Mouse (Mus musculus) lung, postnatal 0 days (tissue): ENCODE results near the gene Cyp2d22. TPM values are rescaled to one million over a fixed set of nuclear protein-coding genes. Genes with fewer than 3 reads are reported as not detected.

Experiments
- ATAC-seq: fragments of 200-750 bp; cut with Nextera tagmentation; 2 replicates; pipeline ENCODE4 v1.8.0; 2017; ENCODE audit warnings: moderate library complexity
- DNase-seq: peaks from one replicate; pipeline ENCODE4 v3.0.0-alpha.2; 2016; ENCODE audit warnings: low spot score
- H3K27ac ChIP-seq: fragments of 300-500 bp; sonication (generic); 2 replicates; pipeline ENCODE4 v1.5.1; 2014; ENCODE audit warnings: antibody characterized with exemption, mild to moderate bottlenecking, low read length, mixed read lengths
- H3K27me3 ChIP-seq: fragments of 300-500 bp; sonication (generic); replicated peaks from 2 replicates; pipeline ENCODE4 v1.6.1; 2014; ENCODE audit warnings: low read length, mixed read lengths; ENCODE audit not compliant: insufficient read depth
- H3K36me3 ChIP-seq: fragments of 300-500 bp; sonication (generic); 2 replicates; pipeline ENCODE4 v1.6.1; 2014; ENCODE audit warnings: low read length, mixed read lengths; ENCODE audit not compliant: insufficient read depth
- H3K4me1 ChIP-seq: fragments of 300-500 bp; sonication (generic); 2 replicates; pipeline ENCODE4 v1.6.1; 2014; ENCODE audit warnings: antibody characterized with exemption, low read depth, low read length, mixed read lengths; ENCODE audit not compliant: insufficient read depth
- H3K4me2 ChIP-seq: fragments of 300-500 bp; sonication (generic); replicated peaks from 2 replicates; pipeline ENCODE4 v1.6.1; 2014; ENCODE audit warnings: low read depth, mild to moderate bottlenecking, low read length, moderate library complexity, mixed read lengths
- H3K4me3 ChIP-seq: fragments of 300-500 bp; sonication (generic); 2 replicates; pipeline ENCODE4 v1.5.1; 2014; ENCODE audit warnings: low read depth, low read length
- H3K9ac ChIP-seq: fragments of 300-500 bp; sonication (generic); replicated peaks from 2 replicates; pipeline ENCODE4 v1.6.1; 2014; ENCODE audit warnings: low read depth, mild to moderate bottlenecking
- H3K9me3 ChIP-seq: fragments of 300-500 bp; sonication (generic); 2 replicates; pipeline ENCODE4 v1.6.1; 2016; ENCODE audit warnings: low read length, mixed read lengths
- CTCF ChIP-seq: IDR thresholded peaks from 2 replicates; pipeline ENCODE4 v1.5.1; 2016; ENCODE audit warnings: antibody characterized with exemption, mild to moderate bottlenecking
- EP300 ChIP-seq: IDR thresholded peaks from 2 replicates; pipeline ENCODE4 v1.6.1; 2016; ENCODE audit warnings: antibody characterized with exemption, mild to moderate bottlenecking, control low read depth
- WGBS: fragments of 180-500 bp; shearing (Covaris S2); extraction: QIAGEN DNeasy Blood & Tissue Kit; methylation state at CpG from one replicate; pipeline ENCODE4 v1.1.7; 2014; 5-methylcytosine and 5-hydroxymethylcytosine counted together
- microRNA-seq: library from miRNA; unstranded; fragments of <30 nt; microRNA quantifications from one replicate; pipeline ENCODE4, GENCODE M21; 2016
- polyA plus RNA-seq: library from polyadenylated mRNA; unstranded; fragments of >200 nt; fragmentation: Nextera tagmentation; extraction: Ambion mirVana; gene quantifications from 2 replicates; pipeline ENCODE4 v1.2.1, GENCODE M21; 2015

The Cyp2d22 gene
- polyA plus RNA-seq, 1 experiment from 2014 or later = 13.3 TPM

GRCm38 (mm10) chr15:82325382-82325781 is 54.7 kb downstream of the Cyp2d22 start:
- Histone ChIP-seq H3K9ac (no peak overlapping the region), H3K4me1 (no peaks in the 10 kb centered on the region), H3K9me3 (no peaks in the 10 kb centered on the region), H3K4me2 (no peak overlapping the region), H3K4me3 (no peak overlapping the region), H3K27me3 (no peaks in the 10 kb centered on the region), H3K36me3 (peaks cover 9% of the 10 kb centered on the region), H3K27ac (no peak overlapping the region)
- 54% methylated on average over 2 of the region's 2 CpGs for whole genome bisulfite sequencing
- ATAC-seq (no peak), DNase-seq (no peak)
- TF ChIP-seq EP300 (no peak), CTCF (no peak)

- H3K9ac ChIP-seq = no peak overlapping the region
- no peaks in the 10 kb centered on the region for H3K4me1 ChIP-seq
- no peak overlapping the region for H3K4me2 ChIP-seq
- H3K36me3 ChIP-seq = no peaks in the 10 kb centered on the region
- DNase-seq (no peak), ATAC-seq (no peak)
- 72% methylated on average over 8 of the region's 8 CpGs for WGBS
- no peaks in the 10 kb centered on the region for H3K27me3 ChIP-seq
- no peaks in the 10 kb centered on the region for H3K9me3 ChIP-seq
- TF ChIP-seq CTCF = no peak
- no peak for TF ChIP-seq EP300
- no peak overlapping the region for H3K4me3 ChIP-seq
- no peak overlapping the region for H3K27ac ChIP-seq
Measured at GRCm38 (mm10) chr15:82322195-82322594, 57.9 kb downstream of the Cyp2d22 start.

Small RNAs within 50 kb of the gene (microRNA-seq; reads per million reads assigned to microRNA genes)
- gene Gm25990 = not detected
- not detected for gene Gm27331
- gene Mir7684 = not detected

Other genes starting within 250 kb of the Cyp2d22 start
- gene Srebf2, start 233.1 kb downstream of the Cyp2d22 start, polyA plus RNA-seq = 113 and 115 TPM in 2 replicates
- gene Shisa8, start 167.4 kb downstream of the Cyp2d22 start, polyA plus RNA-seq = 0.29 and 0.55 TPM in 2 replicates
- 0.07 and 0.49 TPM in 2 replicates for gene Tnfrsf13c, start 155.9 kb downstream of the Cyp2d22 start, polyA plus RNA-seq
- 3.9 and 4.3 TPM in 2 replicates for gene Cenpm, start 135.5 kb downstream of the Cyp2d22 start, polyA plus RNA-seq
- gene 1500009C09Rik, start 127.9 kb downstream of the Cyp2d22 start, polyA plus RNA-seq = not detected in 2 replicates
- 0.11 and 0.26 TPM in 2 replicates for gene Sept3, start 105.4 kb downstream of the Cyp2d22 start, polyA plus RNA-seq
- 0.19 TPM in 1 of 2 replicates, not detected in the other for gene Wbp2nl, start 81.3 kb downstream of the Cyp2d22 start, polyA plus RNA-seq
- gene Naga, start 41.3 kb downstream of the Cyp2d22 start, polyA plus RNA-seq = 73.0 and 75.4 TPM in 2 replicates
- gene Pheta2, start 41.3 kb downstream of the Cyp2d22 start, polyA plus RNA-seq = 8.4 TPM in 2 replicates
- 241 and 276 TPM in 2 replicates for gene Smdt1, start 41.3 kb downstream of the Cyp2d22 start, polyA plus RNA-seq
- gene Ndufa6, start 25.9 kb downstream of the Cyp2d22 start, polyA plus RNA-seq = 439 and 454 TPM in 2 replicates
- not detected in 2 replicates for gene Cyp2d11, start 13.8 kb upstream of the Cyp2d22 start, polyA plus RNA-seq
- gene Cyp2d10, start 26.9 kb upstream of the Cyp2d22 start, polyA plus RNA-seq = not detected in 2 replicates
- not detected in 2 replicates for gene Cyp2d9, start 53.2 kb upstream of the Cyp2d22 start, polyA plus RNA-seq
- not detected in 2 replicates for gene Cyp2d12, start 174.8 kb upstream of the Cyp2d22 start, polyA plus RNA-seq
- gene Cyp2d34, start 240.7 kb upstream of the Cyp2d22 start, polyA plus RNA-seq = not detected in 2 replicates